ENCODE assay signal across 17 mouse cellular contexts in the genomic region with DNA sequence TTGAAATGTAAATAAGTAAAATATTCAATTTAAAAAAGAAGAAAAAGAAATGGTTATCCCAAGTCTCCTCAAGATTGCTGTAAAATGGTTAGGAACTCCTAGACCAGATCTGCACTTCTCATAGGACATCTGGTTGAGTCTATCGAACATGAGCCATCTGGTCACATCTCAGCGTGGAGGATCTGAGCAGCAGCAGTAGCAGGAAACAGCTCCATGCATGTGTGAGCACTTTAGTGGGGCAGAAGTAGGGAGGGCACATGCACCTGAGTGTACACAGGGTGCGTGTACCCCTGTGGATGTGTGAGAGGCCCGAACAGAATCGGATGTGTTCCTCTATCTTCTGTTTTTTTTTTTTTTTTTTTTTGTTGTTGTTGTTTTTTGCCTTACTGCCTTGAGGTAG.
DNase-seq lines count a peak whose midpoint lies in the region; ATAC-seq lines count a peak whose summit lies in the region.
"Had no signal": no experiment of that assay in that cellular context is flagged by ENCODE, and none has a peak within 500 bp of the region (broad histone marks: within the 10 kb centered on the region; RNA-seq: fewer than 3 reads in every experiment).

No protein-coding gene starts in this region.

- DNase-seq in frontal cortex, adult 2 months (ENCODE audit: extremely low spot score in 1 of 2, low spot score in 1 of 2): no peak
- DNase-seq in A20 (ENCODE audit: low read depth, low spot score): peak; percentile 89
- DNase-seq in naive thymus-derived CD4-positive, alpha-beta T cell, adult 2 months (ENCODE audit: low read depth): peak; percentile 47
- DNase-seq in thymus, postnatal 14 days: peak; percentile 73
- DNase-seq in right cerebral cortex, postnatal 36 days (ENCODE audit: low spot score in 2 of 2): no peak
- DNase-seq: adrenal gland, adult 8-10 months; cerebellum, adult 9-10 months; embryo, embryonic 11 days; gastrocnemius, adult 2 months; heart, postnatal 10 days; kidney, adult 2 months; kidney, postnatal 36 days had no signal

- ATAC-seq in frontal cortex, adult (ENCODE audit: low TSS enrichment): peak; percentile 59
- ATAC-seq in inflammation-experienced regulatory T-cells, adult 6 months: no peak
- ATAC-seq: forebrain, embryonic 14.5 days; intestine, embryonic 15.5 days; midbrain, embryonic 16.5 days had no signal

Comparison
In these comparisons a context has a peak if more than half of its experiments do, and no peak if none do; other contexts are left out.
1. DNase-seq: peak in A20 (single experiment), naive thymus-derived CD4-positive, alpha-beta T cell, adult 2 months (single experiment) and thymus, postnatal 14 days (single experiment); none in frontal cortex, adult 2 months (0 of 2) and right cerebral cortex, postnatal 36 days (0 of 2).